Mouse (Mus musculus) cerebellum, postnatal 25 days (tissue): ENCODE data around the gene Taf1c.
A peak's percentile ranks its signal among the peaks of the same experiment; 100 is the strongest.

ENCODE experiments used
- DNase-seq, 2 experiments: peaks; one replicate each; pipeline ENCODE4 v3.0.0; 2021; ENCODE audit warnings: mixed read lengths in 2 of 2

The Taf1c gene

DNA sequence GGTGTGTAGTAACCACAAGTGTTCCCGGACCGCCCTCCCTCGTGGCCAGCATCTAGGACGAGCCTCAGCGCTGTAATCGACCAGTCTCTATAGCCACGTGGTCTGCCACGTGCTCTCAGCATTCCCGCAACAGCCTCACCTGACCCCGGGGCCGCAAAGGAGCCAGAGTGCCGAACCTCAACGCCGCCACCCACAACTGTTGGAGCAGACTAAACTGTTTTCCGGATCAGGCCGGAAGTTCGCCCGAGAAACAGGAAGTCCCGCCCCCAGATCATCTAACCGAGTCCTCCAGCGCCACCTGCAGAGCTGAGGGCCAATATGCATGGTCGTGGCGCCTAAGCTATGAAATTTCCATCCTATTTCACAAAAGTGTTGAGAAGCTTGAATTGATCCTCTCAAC, at the start of gene Taf1c:
TSS of gene Taf1c (minus strand) at position 227 of the 400 bp plus-strand sequence.
- DNase-seq: peak; percentile 93 to 97

DNA sequence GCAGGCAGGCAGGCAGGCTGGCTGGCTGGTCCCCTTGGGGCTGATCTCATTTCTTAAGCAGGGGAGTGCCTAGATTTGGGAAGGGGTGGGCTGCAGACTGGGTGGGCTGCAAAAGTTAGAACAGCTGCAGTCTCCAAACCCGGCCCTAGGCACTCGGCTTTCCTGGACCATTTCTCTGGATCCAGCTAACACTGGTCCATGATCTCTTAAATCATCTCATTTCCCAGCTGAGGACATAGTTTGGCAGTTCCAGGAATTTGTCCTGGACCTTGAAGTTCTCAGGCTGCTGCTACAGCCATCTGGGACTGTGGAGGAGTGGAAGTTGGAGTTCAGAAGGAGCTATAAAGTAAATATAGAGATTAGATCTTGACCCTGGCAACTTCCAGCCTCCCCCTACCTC, 46.3 kb upstream of the Taf1c start:
- no peak for DNase-seq

- DNase-seq: no peak
These were observed 41.8 kb upstream of the Taf1c start for GRCm38 (mm10) chr8:119646846-119647245.

- no peak for DNase-seq
These were observed 41.2 kb upstream of the Taf1c start for GRCm38 (mm10) chr8:119646197-119646596.

DNA sequence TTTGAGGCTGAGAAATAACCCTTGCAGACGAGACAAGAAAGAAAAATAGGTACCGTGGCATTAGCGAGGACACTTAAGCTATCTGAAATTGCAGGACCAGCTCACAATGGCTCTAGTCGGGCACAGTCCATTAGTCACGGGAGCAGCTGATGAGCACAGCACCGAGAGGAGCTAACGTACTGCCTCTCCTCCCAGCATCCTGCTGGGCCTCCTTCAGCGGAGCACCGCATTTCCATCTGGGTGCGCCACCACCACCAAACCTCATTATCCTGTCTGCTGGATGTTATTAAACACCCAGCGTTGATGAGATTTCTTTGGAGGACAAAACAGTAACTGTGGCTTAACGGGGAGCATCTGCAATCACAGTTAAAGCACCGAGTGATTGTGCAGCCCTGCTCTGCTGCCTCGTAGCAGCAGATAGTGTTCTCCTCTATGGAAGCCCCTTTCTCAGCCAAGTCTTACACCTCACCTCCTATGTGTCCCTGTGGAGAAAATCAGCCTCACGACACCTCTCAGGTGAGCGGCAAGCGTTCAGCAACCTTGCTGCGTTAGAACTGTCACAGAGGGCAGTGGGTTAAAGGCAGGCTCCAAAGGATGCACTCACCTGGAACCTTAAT, 40.1 kb upstream of the Taf1c start:
- DNase-seq: no peak

DNA sequence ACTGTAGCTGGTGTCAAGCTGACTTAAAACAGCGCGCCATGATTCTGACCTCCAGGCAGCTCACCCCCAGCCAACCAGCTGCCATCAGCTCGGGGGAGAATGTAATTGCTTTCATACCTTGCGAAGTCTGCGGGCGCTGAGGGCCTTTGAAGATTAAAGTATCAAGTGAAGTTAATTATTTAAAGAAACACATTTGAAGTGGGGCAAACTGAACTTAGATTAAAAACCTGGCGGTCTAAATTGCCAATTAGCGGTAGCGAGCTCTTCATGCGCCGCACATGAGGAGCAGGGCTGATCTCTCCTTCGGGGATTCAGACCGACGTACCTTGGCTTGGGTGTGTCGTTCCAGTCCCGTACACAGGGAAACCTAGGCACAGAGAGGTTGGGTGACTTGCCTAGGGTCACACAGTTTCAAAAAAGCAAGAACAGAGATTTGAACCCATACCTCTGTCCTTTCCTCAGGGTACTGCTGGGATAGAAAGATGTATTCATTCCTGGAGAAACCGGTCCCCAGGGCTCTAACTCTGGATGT, 39.5 kb upstream of the Taf1c start:
- no peak for DNase-seq

DNA sequence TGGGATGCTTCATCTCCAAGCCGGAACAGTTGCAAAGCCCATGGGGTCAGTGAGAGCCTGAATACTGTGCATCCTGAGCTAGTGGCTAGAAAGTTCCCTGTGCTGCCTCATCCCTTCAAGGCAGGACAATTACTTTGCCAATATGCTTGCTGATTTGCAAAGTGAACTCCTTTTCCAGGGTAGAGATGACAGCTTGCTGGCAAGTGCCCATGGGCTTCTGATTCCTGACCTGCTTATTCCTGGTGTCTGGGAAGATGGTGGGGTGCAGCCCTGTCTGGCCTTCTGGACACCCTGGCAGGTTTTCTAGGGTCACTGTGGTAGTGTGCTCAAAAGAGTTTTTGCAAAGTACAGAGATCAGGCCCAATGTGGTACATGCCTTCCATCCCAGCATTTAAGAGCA, 37.9 kb upstream of the Taf1c start:
- peak in 1 of 2 experiments; percentile 39 for DNase-seq

GRCm38 (mm10) chr8:119641058-119641457, 36.0 kb upstream of the Taf1c start:
- no peak for DNase-seq

- no peak for DNase-seq
These were observed 34.8 kb upstream of the Taf1c start for GRCm38 (mm10) chr8:119639798-119640197.

GRCm38 (mm10) chr8:119638261-119638660, 33.2 kb upstream of the Taf1c start:
- DNase-seq: peak; percentile 26 to 39

DNA sequence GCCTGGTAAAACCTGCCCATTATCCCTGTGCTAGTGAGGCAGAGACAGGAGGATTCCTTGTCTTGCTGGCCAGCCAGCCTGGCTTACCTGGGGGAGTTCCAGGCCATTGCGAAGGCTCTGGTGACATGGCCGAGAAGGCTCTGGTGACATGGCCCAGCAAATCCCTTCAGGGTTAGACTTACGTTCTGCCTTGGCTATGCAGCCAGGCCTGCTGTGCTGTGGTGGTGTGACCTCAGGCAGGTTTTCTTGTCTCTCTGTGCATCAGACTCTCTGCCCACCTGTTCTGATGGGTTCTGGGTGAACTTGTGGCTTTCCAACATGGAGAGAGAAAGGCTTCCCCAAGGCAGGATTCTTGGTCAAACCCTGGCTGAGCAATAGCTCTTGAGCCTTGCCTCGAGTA, 32.4 kb upstream of the Taf1c start:
- no peak for DNase-seq

DNA sequence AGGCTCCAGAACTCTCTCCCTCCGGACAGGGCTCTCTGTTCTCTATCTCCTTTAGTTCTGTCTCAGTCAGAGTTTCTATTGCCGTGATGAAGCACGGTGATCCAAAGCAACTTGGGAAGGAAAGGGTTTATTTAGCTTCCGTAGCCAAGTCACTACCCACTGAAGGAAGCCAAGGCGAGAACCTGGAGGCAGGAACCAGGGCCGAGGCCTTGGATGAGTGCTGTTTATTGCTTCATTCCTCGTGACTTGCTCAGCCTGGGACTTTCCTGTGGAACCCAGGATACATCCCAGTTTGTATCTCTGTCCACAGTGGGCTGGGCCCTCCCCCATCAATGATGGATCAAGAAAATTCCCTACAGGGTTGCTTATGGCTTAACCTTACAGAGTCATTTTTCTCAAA, 31.7 kb upstream of the Taf1c start:
- no peak for DNase-seq

DNA sequence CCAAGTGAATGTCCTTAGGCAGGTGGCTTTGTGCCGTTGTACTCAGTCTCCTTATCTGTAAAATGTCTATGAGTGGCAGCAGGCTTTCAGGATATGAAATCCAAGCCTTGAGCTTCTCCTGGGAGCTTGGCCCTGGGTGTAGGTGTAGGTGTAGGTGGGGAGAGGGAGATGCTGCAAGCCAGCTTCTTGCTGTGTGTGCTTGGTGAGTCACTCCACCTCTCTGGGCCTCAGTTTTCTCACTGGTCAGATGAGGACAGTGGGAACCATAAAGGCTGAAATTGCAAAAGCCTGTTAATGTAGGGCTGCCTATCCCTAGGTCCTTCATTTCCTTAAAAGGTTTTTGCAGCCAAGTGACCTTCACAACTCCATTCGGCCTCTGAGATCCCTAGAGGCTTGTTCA, 30.9 kb upstream of the Taf1c start:
- DNase-seq: no peak

DNA sequence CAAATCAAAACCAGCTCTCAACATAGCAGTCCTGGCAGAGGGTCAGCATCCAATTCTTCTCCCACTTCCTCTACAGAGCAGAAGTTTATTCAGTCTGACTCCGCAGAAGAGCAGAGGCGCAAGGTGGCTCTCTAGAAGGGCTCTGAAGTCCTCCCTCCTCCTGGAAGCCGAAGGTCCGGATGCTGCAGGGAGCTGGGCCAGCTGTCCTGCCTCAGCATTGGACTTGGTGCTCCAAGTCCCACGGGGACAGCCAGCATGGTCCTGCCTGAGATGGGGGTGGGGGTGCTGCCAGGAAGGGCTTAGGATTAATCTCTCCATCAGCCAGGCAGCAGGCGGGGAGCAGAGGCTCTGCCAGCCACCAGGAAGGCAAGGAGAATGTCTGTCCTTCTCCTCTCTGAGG, 30.4 kb upstream of the Taf1c start, which contains the start of gene Kcng4:
TSS of gene Kcng4 (minus strand) at position 303 of the 400 bp plus-strand sequence.
- DNase-seq: peak in 1 of 2 experiments; percentile 22

GRCm38 (mm10) chr8:119634616-119635336, 29.8 kb upstream of the Taf1c start:
- no peak for DNase-seq

- DNase-seq: no peak
These were observed 27.9 kb upstream of the Taf1c start for GRCm38 (mm10) chr8:119632909-119633308.

GRCm38 (mm10) chr8:119632246-119632645, 27.2 kb upstream of the Taf1c start:
- no peak for DNase-seq

DNA sequence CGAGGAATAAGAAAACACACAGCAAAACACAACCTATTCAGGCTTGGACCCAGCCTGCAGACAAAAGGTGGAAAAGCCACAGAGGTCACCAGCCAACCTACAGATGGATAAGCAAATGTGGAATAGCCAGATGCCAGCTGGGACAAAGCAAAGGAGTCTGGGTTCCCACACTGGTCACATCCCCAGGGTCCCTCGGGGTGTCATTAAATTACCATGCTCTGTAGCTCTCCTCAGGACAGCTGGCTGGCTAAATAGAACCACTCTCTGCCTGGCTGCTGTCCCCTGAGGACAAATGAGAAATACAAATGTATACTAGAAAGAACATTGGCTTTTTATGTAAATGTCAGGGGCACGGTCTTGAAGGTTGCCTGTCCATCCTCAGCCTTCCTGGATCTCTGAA, 25.8 kb upstream of the Taf1c start:
- no peak for DNase-seq

- no peak for DNase-seq
These were observed 22.8 kb upstream of the Taf1c start for GRCm38 (mm10) chr8:119627613-119628359.

- no peak for DNase-seq
These were observed 22.2 kb upstream of the Taf1c start for GRCm38 (mm10) chr8:119627199-119627598.

DNA sequence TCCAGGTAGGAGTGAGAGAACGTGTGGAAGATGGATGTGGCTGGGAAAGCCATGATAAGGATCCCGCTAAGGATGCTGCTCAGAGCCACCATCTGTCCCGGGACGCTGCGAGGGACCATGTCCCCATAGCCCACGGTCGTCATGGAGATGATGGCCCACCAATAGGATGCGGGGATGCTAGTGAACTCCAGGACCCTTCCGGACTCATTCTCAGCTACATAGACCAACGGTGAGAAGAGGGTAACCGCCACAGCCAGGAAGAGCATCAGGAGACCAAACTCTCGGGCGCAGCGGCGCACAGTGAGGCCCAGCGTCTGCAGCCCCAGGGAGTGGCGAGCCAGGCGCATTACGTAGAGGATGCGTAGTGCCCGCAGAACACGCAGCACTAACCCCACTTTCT, 20.8 kb upstream of the Taf1c start:
- DNase-seq: no peak

GRCm38 (mm10) chr8:119624916-119625315, 19.9 kb upstream of the Taf1c start:
- DNase-seq: no peak

DNA sequence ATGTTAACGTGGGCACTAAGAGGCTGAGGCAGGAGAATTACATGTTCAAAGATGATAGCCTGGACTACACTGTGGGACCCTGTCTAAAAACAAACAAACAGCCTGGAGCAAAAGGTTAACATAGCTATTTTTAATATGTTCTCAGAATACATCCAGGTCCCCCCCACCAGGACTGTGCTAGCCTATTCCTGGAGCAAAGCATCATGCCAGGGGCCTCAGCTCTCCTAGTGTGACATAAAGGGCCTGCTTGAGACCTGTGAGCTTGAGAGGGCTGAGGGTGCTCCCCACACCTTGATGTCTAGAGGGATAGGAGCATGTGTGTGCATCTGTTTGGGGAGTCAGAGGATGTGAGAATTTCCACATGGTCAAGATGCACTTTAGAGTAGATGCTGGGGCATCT, 18.7 kb upstream of the Taf1c start:
- DNase-seq: no peak

DNA sequence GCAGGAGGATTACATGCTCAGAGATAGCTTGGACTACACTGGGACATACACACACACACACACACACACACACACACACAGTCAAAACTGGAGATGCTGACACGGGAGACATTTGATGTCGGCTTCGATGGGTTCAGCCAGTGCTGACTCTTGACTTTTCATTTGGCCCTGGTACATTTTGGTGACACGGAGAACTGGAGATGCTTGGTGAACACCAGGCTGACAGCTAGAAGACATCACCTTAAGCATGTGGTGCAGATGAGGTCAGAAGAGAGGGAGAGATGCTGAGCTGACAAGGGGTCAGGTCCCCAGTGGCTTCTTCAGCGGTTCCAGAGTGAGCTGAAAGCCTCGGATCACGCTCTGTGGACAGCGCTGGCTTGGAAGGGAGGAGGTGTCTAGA, 18.0 kb upstream of the Taf1c start:
- no peak for DNase-seq
